Mouse (Mus musculus): ENCODE results near the gene Polr2f. TPM values are rescaled to one million over a fixed set of nuclear protein-coding genes. Genes with fewer than 3 reads are reported as not detected.

Polr2f gene
- total RNA-seq, 2 experiments from 2014 or later: 102 to 111 TPM

Other genes with a start within 250 kb of the Polr2f start
- under 1 TPM in 1 of 2 experiments, not detected in 1; 0.52 TPM for gene Gm49510, start 241.3 kb upstream of the Polr2f start, total RNA-seq (2021)
- 10 to 100 TPM; 33.8 to 39.9 TPM for gene Sh3bp1, start 241.2 kb upstream of the Polr2f start, total RNA-seq (2021)
- 100 to 1,000 TPM; 178 to 191 TPM for gene Pdxp, start 227.1 kb upstream of the Polr2f start, total RNA-seq (2021)
- gene Lgals1, start 214.3 kb upstream of the Polr2f start, total RNA-seq (2021): 10 to 100 TPM; 26.4 to 26.8 TPM
- 10 to 100 TPM; 37.3 to 44.0 TPM for gene Nol12, start 206.1 kb upstream of the Polr2f start, total RNA-seq (2021)
- gene Triobp, start 193.3 kb upstream of the Polr2f start, total RNA-seq (2021): 10 to 100 TPM; 11.0 to 11.3 TPM
- 10 to 100 TPM; 79.6 to 93.8 TPM for gene H1f0, start 112.6 kb upstream of the Polr2f start, total RNA-seq (2021)
- under 1 TPM; 0.82 to 0.98 TPM for gene Galr3, start 99.1 kb upstream of the Polr2f start, total RNA-seq (2021)
- 10 to 100 TPM; 17.8 to 24.9 TPM for gene Ankrd54, start 78.1 kb upstream of the Polr2f start, total RNA-seq (2021)
- 10 to 100 TPM; 66.5 to 68.2 TPM for gene Eif3l, start 65.8 kb upstream of the Polr2f start, total RNA-seq (2021)
- gene Micall1, start 32.1 kb upstream of the Polr2f start, total RNA-seq (2021): 10 to 100 TPM; 22.2 to 26.8 TPM
- 10 to 100 TPM in 1 of 2 experiments, 1 to 10 TPM in 1; 7.3 to 10.8 TPM for gene 1700088E04Rik, start 244 bp downstream of the Polr2f start, total RNA-seq (2021)
- 10 to 100 TPM; 19.6 to 26.1 TPM for gene Sox10, start 24.2 kb downstream of the Polr2f start, total RNA-seq (2021)
- gene Pick1, start 88.2 kb downstream of the Polr2f start, total RNA-seq (2021): 10 to 100 TPM; 47.1 to 54.0 TPM
- under 1 TPM; 0.16 to 0.42 TPM for gene Gm49486, start 88.4 kb downstream of the Polr2f start, total RNA-seq (2021)
- gene Slc16a8, start 113.8 kb downstream of the Polr2f start, total RNA-seq (2021): not detected
- gene Baiap2l2, start 144.5 kb downstream of the Polr2f start, total RNA-seq (2021): 1 to 10 TPM; 3.1 to 4.9 TPM
- 10 to 100 TPM; 18.4 to 21.2 TPM for gene Pla2g6, start 187.4 kb downstream of the Polr2f start, total RNA-seq (2021)
- 1 to 10 TPM; 1.8 to 2.8 TPM for gene Maff, start 205.6 kb downstream of the Polr2f start, total RNA-seq (2021)